Mouse (Mus musculus) heart, postnatal 4 days (tissue): ENCODE measurements around the gene Efcc1. TPM values are rescaled to one million over a fixed set of nuclear protein-coding genes. Genes with fewer than 3 reads are reported as not detected.
A peak's percentile ranks its signal among the peaks of the same experiment; 100 is the strongest.
"Not testable (repeated sequence)": the region's sequence is repeated elsewhere in the genome, so short reads cannot be mapped to it uniquely, and the experiment has no call there.

ENCODE experiments used
- DNase-seq: peaks from one replicate; pipeline ENCODE4 v3.0.0; 2021
- total RNA-seq, 2 experiments: library from RNA; stranded (reverse); gene quantifications; 2 replicates each; pipeline ENCODE4 v1.2.3; 2021

Gene Efcc1
- total RNA-seq, 2 experiments from 2014 or later, result 1.5 to 2.4 TPM

- DNase-seq, result no peak
Measured at GRCm38 (mm10) chr6:87744632-87745031, 14.0 kb downstream of the Efcc1 start.

GRCm38 (mm10) chr6:87745301-87745700 lies 14.6 kb downstream of the Efcc1 start:
- DNase-seq, result peak; percentile 34

GRCm38 (mm10) chr6:87746059-87746458 lies 15.4 kb downstream of the Efcc1 start:
- DNase-seq, result no peak

GRCm38 (mm10) chr6:87746849-87747248 lies 16.2 kb downstream of the Efcc1 start:
- DNase-seq, result peak; percentile 71

GRCm38 (mm10) chr6:87748078-87748477 lies 17.4 kb downstream of the Efcc1 start:
- no peak for DNase-seq

GRCm38 (mm10) chr6:87748531-87748930 lies 17.9 kb downstream of the Efcc1 start:
- no peak for DNase-seq

- DNase-seq, result no peak
Measured at GRCm38 (mm10) chr6:87750184-87750910, 19.7 kb downstream of the Efcc1 start.

GRCm38 (mm10) chr6:87751574-87751973 lies 20.9 kb downstream of the Efcc1 start:
- DNase-seq, result no peak

- no peak for DNase-seq
Measured at GRCm38 (mm10) chr6:87755196-87755595, 24.5 kb downstream of the Efcc1 start.

- DNase-seq, result no peak
Measured at GRCm38 (mm10) chr6:87756896-87757295, 26.2 kb downstream of the Efcc1 start.

GRCm38 (mm10) chr6:87759404-87759803 lies 28.7 kb downstream of the Efcc1 start:
- no peak for DNase-seq

- DNase-seq, result no peak
Measured at GRCm38 (mm10) chr6:87759850-87760249, 29.2 kb downstream of the Efcc1 start.

- no peak for DNase-seq
Measured at GRCm38 (mm10) chr6:87762161-87762560, 31.5 kb downstream of the Efcc1 start.

GRCm38 (mm10) chr6:87763376-87764280 lies 33.0 kb downstream of the Efcc1 start:
- DNase-seq, result no peak

- not testable (repeated sequence) for DNase-seq
Measured at GRCm38 (mm10) chr6:87764296-87764695, 33.6 kb downstream of the Efcc1 start.

GRCm38 (mm10) chr6:87770626-87771025 lies 40.0 kb downstream of the Efcc1 start:
- DNase-seq, result peak; percentile 33

GRCm38 (mm10) chr6:87774466-87774865 lies 43.8 kb downstream of the Efcc1 start:
- DNase-seq, result no peak

GRCm38 (mm10) chr6:87774909-87775308 lies 44.2 kb downstream of the Efcc1 start:
- DNase-seq, result no peak

- no peak for DNase-seq
Measured at GRCm38 (mm10) chr6:87775588-87776245, 45.0 kb downstream of the Efcc1 start.

- no peak for DNase-seq
Measured at GRCm38 (mm10) chr6:87776663-87777062, 46.0 kb downstream of the Efcc1 start.

- no peak for DNase-seq
Measured at GRCm38 (mm10) chr6:87777842-87778241, 47.2 kb downstream of the Efcc1 start, which contains the start of gene Gp9. Gp9 (plus strand) TSS chr6:87778072.

- peak; percentile 52 for DNase-seq
Measured at GRCm38 (mm10) chr6:87778294-87779173, 47.9 kb downstream of the Efcc1 start.
